Mouse (Mus musculus): ENCODE results near the gene Olfr1153. TPM values are rescaled to one million over a fixed set of nuclear protein-coding genes. Genes with fewer than 3 reads are reported as not detected.

Olfr1153 gene
- total RNA-seq (2015) (not detected in 2 replicates), total RNA-seq (2017) (not detected in 2 replicates)

GRCm38 (mm10) chr2:87894662-87895061 lies at the start of gene Olfr1153:
Olfr1153 (plus strand) TSS chr2:87894962.
- ATAC-seq (replicated peaks; ENCODE audit: poor library complexity): no peak

DNA sequence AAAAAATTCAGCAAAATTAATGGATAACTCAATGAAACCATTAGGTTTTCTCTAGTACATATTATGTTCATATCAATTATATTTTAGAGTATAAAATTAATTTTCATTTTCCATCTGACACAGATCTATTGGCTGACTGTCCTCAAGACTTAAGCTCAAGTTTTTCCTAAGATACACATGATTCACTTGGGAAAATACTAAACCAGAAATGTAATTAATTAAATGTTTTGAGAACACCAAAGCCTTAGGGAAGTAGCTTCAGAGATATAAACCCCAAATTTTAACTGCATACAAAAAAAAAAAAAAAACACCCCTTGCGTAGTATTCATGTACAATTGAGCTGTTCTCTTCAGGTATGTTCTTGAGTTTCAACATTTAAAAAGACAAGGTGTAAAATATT lies 39.2 kb upstream of the Olfr1153 start, which contains the start of gene Olfr1151:
TSS of gene Olfr1151 (plus strand) at position 301 of the 400 bp plus-strand sequence.
- no peak for ATAC-seq (replicated peaks; ENCODE audit: poor library complexity)

DNA sequence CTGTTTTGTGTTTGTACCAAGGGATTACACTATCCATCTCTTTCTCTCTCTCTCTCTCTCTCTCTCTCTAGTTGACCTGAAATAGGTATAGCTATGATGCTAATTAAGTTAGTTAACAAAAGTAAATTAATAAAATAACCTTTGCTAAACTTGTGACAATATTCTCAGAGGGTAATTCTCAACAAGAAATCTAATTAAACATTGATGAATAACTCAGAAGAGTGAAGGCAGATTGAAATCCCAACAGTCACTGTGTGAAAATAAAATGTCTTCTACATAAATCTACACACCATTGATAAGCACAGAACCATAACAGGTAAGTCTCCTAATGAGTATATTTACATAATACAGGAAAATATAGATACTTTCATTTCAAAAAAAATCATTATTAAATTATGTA lies 28.6 kb upstream of the Olfr1153 start, which contains the start of gene Olfr1152:
TSS of gene Olfr1152 (plus strand) at position 301 of the 400 bp plus-strand sequence.
- ATAC-seq (replicated peaks; ENCODE audit: poor library complexity): no peak

DNA sequence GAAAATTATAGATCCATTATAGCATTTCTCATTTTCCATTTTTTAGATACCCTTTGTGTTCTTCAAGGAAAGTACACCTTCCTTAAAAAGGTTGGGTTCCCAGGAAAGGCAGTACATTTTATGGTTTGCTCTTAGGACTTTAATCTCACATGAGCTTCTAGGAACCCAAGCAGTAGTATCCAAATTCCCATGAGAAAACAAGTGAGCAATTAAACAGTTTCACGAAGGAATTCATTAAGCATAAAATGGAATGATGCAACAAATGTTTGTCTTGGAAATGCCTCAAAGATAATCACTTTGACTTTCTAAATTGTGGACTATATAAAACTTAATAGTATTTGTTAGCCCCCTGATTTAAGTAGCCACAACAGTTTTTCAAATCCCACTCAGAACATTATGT lies 10.3 kb downstream of the Olfr1153 start, which contains the start of gene Olfr1154:
TSS of gene Olfr1154 (minus strand) at position 101 of the 400 bp plus-strand sequence.
- no peak for ATAC-seq (replicated peaks; ENCODE audit: poor library complexity)

DNA sequence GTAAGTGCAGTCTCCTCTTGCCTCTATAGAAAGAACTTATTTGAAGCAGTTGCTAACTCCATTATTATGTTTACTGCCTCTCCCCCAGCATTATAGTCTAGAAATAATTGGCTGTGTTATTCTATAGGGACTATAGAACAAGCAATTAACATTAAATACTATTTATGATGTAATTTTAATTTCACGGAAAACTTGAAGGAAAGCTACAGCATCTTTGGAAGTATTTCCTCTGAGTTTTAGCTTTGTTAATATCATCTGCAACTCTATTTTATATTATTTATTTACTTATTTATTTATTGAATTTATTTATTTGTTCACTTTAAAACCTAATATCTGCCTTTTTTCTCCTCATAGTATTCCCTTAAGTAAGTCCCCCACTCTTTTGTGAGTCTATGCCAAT lies 50.3 kb downstream of the Olfr1153 start, which contains the start of gene Olfr1155:
TSS of gene Olfr1155 (minus strand) at position 101 of the 400 bp plus-strand sequence.
- no peak for ATAC-seq (replicated peaks; ENCODE audit: poor library complexity)

Other genes with a start within 250 kb of the Olfr1153 start
- gene Olfr1133, start 247.6 kb upstream of the Olfr1153 start, total RNA-seq (2015): not detected in 2 replicates
- not detected in 2 replicates for gene Olfr1133, start 247.6 kb upstream of the Olfr1153 start, total RNA-seq (2017)
- not detected in 2 replicates for gene Olfr1134, start 236.5 kb upstream of the Olfr1153 start, total RNA-seq (2015)
- not detected in 2 replicates for gene Olfr1134, start 236.5 kb upstream of the Olfr1153 start, total RNA-seq (2017)
- not detected in 2 replicates for gene Olfr1135, start 221.3 kb upstream of the Olfr1153 start, total RNA-seq (2015)
- gene Olfr1135, start 221.3 kb upstream of the Olfr1153 start, total RNA-seq (2017): not detected in 2 replicates
- not detected in 2 replicates for gene Olfr1136, start 201.0 kb upstream of the Olfr1153 start, total RNA-seq (2015)
- not detected in 2 replicates for gene Olfr1136, start 201.0 kb upstream of the Olfr1153 start, total RNA-seq (2017)
- not detected in 2 replicates for gene Olfr1137, start 181.8 kb upstream of the Olfr1153 start, total RNA-seq (2015)
- not detected in 2 replicates for gene Olfr1137, start 181.8 kb upstream of the Olfr1153 start, total RNA-seq (2017)
- gene Olfr1138, start 155.0 kb upstream of the Olfr1153 start, total RNA-seq (2015): not detected in 2 replicates
- gene Olfr1138, start 155.0 kb upstream of the Olfr1153 start, total RNA-seq (2017): not detected in 2 replicates
- not detected in 2 replicates for gene Olfr1140, start 151.2 kb upstream of the Olfr1153 start, total RNA-seq (2015)
- not detected in 2 replicates for gene Olfr1140, start 151.2 kb upstream of the Olfr1153 start, total RNA-seq (2017)
- not detected in 2 replicates for gene Olfr1141, start 141.0 kb upstream of the Olfr1153 start, total RNA-seq (2015)
- not detected in 2 replicates for gene Olfr1141, start 141.0 kb upstream of the Olfr1153 start, total RNA-seq (2017)
- gene Olfr152, start 115.5 kb upstream of the Olfr1153 start, total RNA-seq (2015): not detected in 2 replicates
- gene Olfr152, start 115.5 kb upstream of the Olfr1153 start, total RNA-seq (2017): not detected in 2 replicates
- not detected in 2 replicates for gene Olfr1143, start 94.4 kb upstream of the Olfr1153 start, total RNA-seq (2015)
- gene Olfr1143, start 94.4 kb upstream of the Olfr1153 start, total RNA-seq (2017): not detected in 2 replicates
- not detected in 2 replicates for gene Olfr1145, start 85.1 kb upstream of the Olfr1153 start, total RNA-seq (2015)
- gene Olfr1145, start 85.1 kb upstream of the Olfr1153 start, total RNA-seq (2017): not detected in 2 replicates
- not detected in 2 replicates for gene Olfr1148, start 64.4 kb upstream of the Olfr1153 start, total RNA-seq (2015)
- gene Olfr1148, start 64.4 kb upstream of the Olfr1153 start, total RNA-seq (2017): not detected in 2 replicates
- not detected in 2 replicates for gene Olfr1150-ps1, start 51.0 kb upstream of the Olfr1153 start, total RNA-seq (2015)
- gene Olfr1150-ps1, start 51.0 kb upstream of the Olfr1153 start, total RNA-seq (2017): not detected in 2 replicates
- not detected in 2 replicates for gene Olfr1151, start 39.1 kb upstream of the Olfr1153 start, total RNA-seq (2015)
- gene Olfr1151, start 39.1 kb upstream of the Olfr1153 start, total RNA-seq (2017): not detected in 2 replicates
- gene Olfr1152, start 28.5 kb upstream of the Olfr1153 start, total RNA-seq (2015): not detected in 2 replicates
- not detected in 2 replicates for gene Olfr1152, start 28.5 kb upstream of the Olfr1153 start, total RNA-seq (2017)
- not detected in 2 replicates for gene Olfr1154, start 10.2 kb downstream of the Olfr1153 start, total RNA-seq (2015)
- not detected in 2 replicates for gene Olfr1154, start 10.2 kb downstream of the Olfr1153 start, total RNA-seq (2017)
- gene Olfr1155, start 50.2 kb downstream of the Olfr1153 start, total RNA-seq (2015): not detected in 2 replicates
- gene Olfr1155, start 50.2 kb downstream of the Olfr1153 start, total RNA-seq (2017): not detected in 2 replicates
- not detected in 2 replicates for gene Olfr1156, start 58.1 kb downstream of the Olfr1153 start, total RNA-seq (2015)
- gene Olfr1156, start 58.1 kb downstream of the Olfr1153 start, total RNA-seq (2017): not detected in 2 replicates
- not detected in 2 replicates for gene Olfr1157, start 73.3 kb downstream of the Olfr1153 start, total RNA-seq (2015)
- not detected in 2 replicates for gene Olfr1157, start 73.3 kb downstream of the Olfr1153 start, total RNA-seq (2017)
- gene Olfr74, start 79.7 kb downstream of the Olfr1153 start, total RNA-seq (2015): not detected in 2 replicates
- not detected in 2 replicates for gene Olfr74, start 79.7 kb downstream of the Olfr1153 start, total RNA-seq (2017)
- gene Olfr1158, start 95.2 kb downstream of the Olfr1153 start, total RNA-seq (2015): not detected in 2 replicates
- gene Olfr1158, start 95.2 kb downstream of the Olfr1153 start, total RNA-seq (2017): not detected in 2 replicates
- gene Olfr1160, start 113.3 kb downstream of the Olfr1153 start, total RNA-seq (2015): not detected in 2 replicates
- not detected in 2 replicates for gene Olfr1160, start 113.3 kb downstream of the Olfr1153 start, total RNA-seq (2017)
- gene Olfr1161, start 127.8 kb downstream of the Olfr1153 start, total RNA-seq (2015): not detected in 2 replicates
- not detected in 2 replicates for gene Olfr1161, start 127.8 kb downstream of the Olfr1153 start, total RNA-seq (2017)
- not detected in 2 replicates for gene Olfr73, start 142.7 kb downstream of the Olfr1153 start, total RNA-seq (2015)
- gene Olfr73, start 142.7 kb downstream of the Olfr1153 start, total RNA-seq (2017): not detected in 2 replicates
- not detected in 2 replicates for gene Olfr1162, start 156.2 kb downstream of the Olfr1153 start, total RNA-seq (2015)
- gene Olfr1162, start 156.2 kb downstream of the Olfr1153 start, total RNA-seq (2017): not detected in 2 replicates
- not detected in 2 replicates for gene Olfr1163, start 176.9 kb downstream of the Olfr1153 start, total RNA-seq (2015)
- not detected in 2 replicates for gene Olfr1163, start 176.9 kb downstream of the Olfr1153 start, total RNA-seq (2017)
- gene Olfr1164, start 199.0 kb downstream of the Olfr1153 start, total RNA-seq (2015): not detected in 2 replicates
- not detected in 2 replicates for gene Olfr1164, start 199.0 kb downstream of the Olfr1153 start, total RNA-seq (2017)
- not detected in 2 replicates for gene Olfr1166, start 233.3 kb downstream of the Olfr1153 start, total RNA-seq (2015)
- not detected in 2 replicates for gene Olfr1166, start 233.3 kb downstream of the Olfr1153 start, total RNA-seq (2017)